Mouse (Mus musculus) stomach, embryonic 16.5 days (tissue): Measurements from ENCODE around the gene Gm11634. TPM values are rescaled to one million over a fixed set of nuclear protein-coding genes. Genes with fewer than 3 reads are reported as not detected.
"Not testable (repeated sequence)": the region's sequence is repeated elsewhere in the genome, so short reads cannot be mapped to it uniquely, and the experiment has no call there.

Source experiments
- ATAC-seq: fragments of 200-750 bp; cut with Nextera tagmentation; 2 replicates; pipeline ENCODE4 v1.8.0; 2017; ENCODE audit warnings: moderate number of reproducible peaks, moderate TSS enrichment; ENCODE audit not compliant: insufficient read depth, low FRiP score
- H3K27ac ChIP-seq: fragments of 300-500 bp; sonication (generic); 2 replicates; pipeline ENCODE4 v1.5.1; 2014; ENCODE audit warnings: low read length
- H3K27me3 ChIP-seq: fragments of 300-500 bp; sonication (generic); 2 replicates; pipeline ENCODE4 v1.6.1; 2014; ENCODE audit warnings: low read length, control low read depth, mixed read lengths; ENCODE audit not compliant: control insufficient read depth, insufficient read depth
- H3K36me3 ChIP-seq: fragments of 300-500 bp; sonication (generic); 2 replicates; pipeline ENCODE4 v1.6.1; 2014; ENCODE audit warnings: low read length; ENCODE audit not compliant: control insufficient read depth, insufficient read depth
- H3K4me1 ChIP-seq: fragments of 300-500 bp; sonication (generic); 2 replicates; pipeline ENCODE4 v1.6.1; 2014; ENCODE audit warnings: low read length, control low read depth, mixed read lengths; ENCODE audit not compliant: control insufficient read depth, insufficient read depth
- H3K4me2 ChIP-seq: fragments of 300-500 bp; sonication (generic); 2 replicates; pipeline ENCODE4 v1.6.1; 2014; ENCODE audit warnings: low read depth, low read length, mixed read lengths
- H3K4me3 ChIP-seq: fragments of 300-500 bp; sonication (generic); replicated peaks from 2 replicates; pipeline ENCODE4 v1.5.1; 2014; ENCODE audit warnings: mild to moderate bottlenecking, low read length
- H3K9ac ChIP-seq: fragments of 300-500 bp; sonication (generic); 2 replicates; pipeline ENCODE4 v1.6.1; 2014; ENCODE audit warnings: low read length
- H3K9me3 ChIP-seq: fragments of 300-500 bp; sonication (generic); replicated peaks from 2 replicates; pipeline ENCODE4 v1.6.1; 2016; ENCODE audit warnings: low read length, control low read depth; ENCODE audit not compliant: control insufficient read depth
- WGBS: fragments of 180-500 bp; shearing (Covaris S2); extraction: QIAGEN DNeasy Blood & Tissue Kit; methylation state at CpG from one replicate; pipeline ENCODE4 v1.1.7; 2014; 5-methylcytosine and 5-hydroxymethylcytosine counted together
- polyA plus RNA-seq: library from polyadenylated mRNA; unstranded; fragments of >200 nt; fragmentation: Nextera tagmentation; extraction: Ambion mirVana; gene quantifications from 2 replicates; pipeline ENCODE4 v1.2.1, GENCODE M21; 2015

The Gm11634 gene
- polyA plus RNA-seq, 1 experiment from 2014 or later, result not detected

DNA sequence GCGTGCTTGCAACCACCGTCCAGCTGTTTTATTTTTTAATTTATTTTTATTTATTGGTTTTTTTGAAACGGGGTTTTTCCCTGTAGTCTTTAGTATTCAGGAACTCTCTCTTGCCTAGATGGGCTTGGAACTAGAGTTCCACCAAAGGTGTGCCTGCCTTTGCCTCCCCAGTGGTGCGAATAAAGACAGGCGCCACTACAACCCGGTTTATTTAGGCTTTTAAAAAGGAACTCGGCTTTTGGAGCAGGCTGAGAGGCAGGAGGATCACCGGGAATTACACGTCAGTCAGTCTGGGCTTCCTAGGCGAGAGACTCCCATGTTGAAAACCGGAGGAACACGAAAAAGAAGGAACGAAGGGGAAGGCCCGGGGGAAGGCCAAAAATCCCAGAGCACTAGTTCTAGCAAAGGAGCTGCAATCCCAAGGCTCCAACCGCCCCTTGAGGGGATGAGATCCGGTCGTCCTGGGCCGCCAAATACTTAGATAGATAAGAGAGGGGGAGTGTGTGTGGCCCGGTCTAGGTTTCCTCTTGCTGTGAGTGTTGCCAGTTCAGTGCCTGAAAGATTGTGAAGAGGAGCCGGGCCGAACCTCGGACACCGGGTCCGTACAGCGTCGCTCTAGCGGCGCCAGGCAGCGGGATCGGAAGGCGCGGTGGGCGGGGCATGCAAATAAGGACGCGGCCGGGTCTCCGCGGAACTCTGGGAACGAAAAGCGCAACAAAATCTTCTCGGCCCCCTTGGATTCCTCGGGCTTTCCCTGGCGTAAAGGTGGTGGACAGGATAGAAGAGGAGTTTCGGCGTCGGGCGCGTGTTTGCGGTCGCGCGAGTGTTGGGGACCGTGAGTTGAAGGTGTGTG lies 42.0 kb upstream of the Gm11634 start:
- WGBS, result 4% methylated on average over 53 of the region's 53 CpGs
- H3K27me3 ChIP-seq, H3K9me3 ChIP-seq, H3K36me3 ChIP-seq, H3K4me1 ChIP-seq: not testable (repeated sequence)
- peak; percentile 72 for ATAC-seq
- Histone ChIP-seq H3K27ac (peak overlapping the region; percentile 70), H3K4me3 (peak overlapping the region; percentile 38), H3K4me2 (peak overlapping the region; percentile 50), H3K9ac (peak overlapping the region; percentile 66)

DNA sequence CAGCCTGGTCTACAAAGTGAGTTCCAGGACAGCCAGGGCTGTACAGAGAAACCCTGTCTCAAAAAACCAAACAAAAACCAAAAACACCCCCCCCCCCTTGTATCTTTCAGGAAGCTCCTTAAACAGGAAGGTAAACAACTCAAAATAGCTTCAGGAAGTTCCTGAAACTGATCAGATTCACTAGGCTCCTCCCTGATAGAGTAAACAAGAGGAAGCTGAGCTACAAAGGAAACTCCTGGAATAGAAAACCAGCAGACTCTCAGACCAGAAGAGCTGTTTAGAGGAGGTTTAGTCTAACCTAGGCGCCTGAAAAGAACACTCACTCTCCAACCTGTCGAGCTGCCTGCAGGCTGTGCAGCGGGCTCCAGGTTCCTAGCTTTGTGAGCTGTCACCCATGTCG lies 40.7 kb upstream of the Gm11634 start:
- Histone ChIP-seq H3K27me3 (no peaks in the 10 kb centered on the region), H3K4me2 (no peak overlapping the region), H3K27ac (no peak overlapping the region), H3K4me3 (no peak overlapping the region), H3K9ac (no peak overlapping the region), H3K9me3 (no peaks in the 10 kb centered on the region), H3K4me1 (0 out of 2 replicates have a peak, but pooled peaks cover 2% of the 10 kb centered on the region), H3K36me3 (no peaks in the 10 kb centered on the region)
- ATAC-seq, result no peak
- 89% methylated on average over 4 of the region's 4 CpGs for WGBS

DNA sequence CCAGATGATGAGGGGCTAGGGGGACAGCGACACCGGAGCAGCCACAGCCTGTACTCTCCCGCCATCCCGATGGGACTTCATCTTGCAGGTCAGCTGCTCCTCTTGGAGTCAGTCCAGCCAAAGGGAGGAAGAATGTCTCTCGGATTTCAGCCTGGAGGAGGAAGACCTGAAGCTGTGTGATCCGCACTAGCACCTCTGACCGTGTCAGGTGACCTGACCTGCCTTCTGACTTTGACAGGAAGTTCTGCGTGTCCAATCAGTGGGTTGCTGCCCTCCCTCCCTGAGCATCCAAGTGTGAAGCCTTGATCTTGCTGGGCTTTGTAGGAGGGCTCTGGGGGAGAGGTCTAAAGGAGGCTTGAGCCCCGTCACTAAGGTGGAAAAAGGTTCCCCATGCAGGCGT lies 36.6 kb upstream of the Gm11634 start:
- Histone ChIP-seq H3K9me3 (no peaks in the 10 kb centered on the region), H3K4me3 (no peak overlapping the region), H3K4me2 (no peak overlapping the region), H3K9ac (no peak overlapping the region), H3K27me3 (no peaks in the 10 kb centered on the region), H3K4me1 (no peaks in the 10 kb centered on the region), H3K27ac (no peak overlapping the region), H3K36me3 (no peaks in the 10 kb centered on the region; the same call in 1 of the 2 replicates)
- no peak for ATAC-seq
- WGBS, result 78% methylated on average over 10 of the region's 10 CpGs

DNA sequence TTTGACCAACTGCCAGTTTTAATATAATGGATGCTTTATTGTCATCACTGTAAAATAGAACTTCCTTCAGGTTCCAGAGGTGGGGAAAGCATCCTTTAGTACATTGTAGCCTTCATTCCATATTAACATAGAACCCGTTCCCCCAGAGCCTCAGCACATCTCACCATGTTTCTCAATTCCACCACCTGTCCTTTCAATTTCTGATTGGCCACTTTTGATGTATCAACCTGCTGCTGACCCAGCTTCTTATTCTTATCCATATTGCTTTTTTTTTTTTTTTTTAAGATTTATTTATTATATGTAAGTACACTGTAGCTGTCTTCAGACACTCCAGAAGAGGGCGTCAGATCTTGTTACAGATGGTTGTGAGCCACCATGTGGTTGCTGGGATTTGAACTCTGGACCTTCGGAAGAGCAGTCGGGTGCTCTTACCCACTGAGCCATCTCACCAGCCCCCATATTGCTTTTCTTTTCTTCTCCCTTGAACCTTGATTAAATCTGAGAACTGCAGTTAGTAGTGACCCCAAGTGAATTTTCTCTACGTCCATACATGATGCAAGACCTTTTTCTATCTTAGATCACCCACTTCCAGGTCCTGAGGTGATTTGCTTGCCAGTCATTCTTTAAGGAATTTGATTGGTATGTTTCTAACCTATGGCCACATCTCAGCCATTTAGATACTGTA lies 29.8 kb upstream of the Gm11634 start:
- Histone ChIP-seq H3K4me2 (peak overlapping the region; percentile 88), H3K4me3 (peak overlapping the region; percentile 66)
- WGBS, result 59% methylated on average over 4 of the region's 5 CpGs
- not testable (repeated sequence) for ATAC-seq, H3K9ac ChIP-seq, H3K27me3 ChIP-seq, H3K27ac ChIP-seq, H3K9me3 ChIP-seq, H3K4me1 ChIP-seq, H3K36me3 ChIP-seq

DNA sequence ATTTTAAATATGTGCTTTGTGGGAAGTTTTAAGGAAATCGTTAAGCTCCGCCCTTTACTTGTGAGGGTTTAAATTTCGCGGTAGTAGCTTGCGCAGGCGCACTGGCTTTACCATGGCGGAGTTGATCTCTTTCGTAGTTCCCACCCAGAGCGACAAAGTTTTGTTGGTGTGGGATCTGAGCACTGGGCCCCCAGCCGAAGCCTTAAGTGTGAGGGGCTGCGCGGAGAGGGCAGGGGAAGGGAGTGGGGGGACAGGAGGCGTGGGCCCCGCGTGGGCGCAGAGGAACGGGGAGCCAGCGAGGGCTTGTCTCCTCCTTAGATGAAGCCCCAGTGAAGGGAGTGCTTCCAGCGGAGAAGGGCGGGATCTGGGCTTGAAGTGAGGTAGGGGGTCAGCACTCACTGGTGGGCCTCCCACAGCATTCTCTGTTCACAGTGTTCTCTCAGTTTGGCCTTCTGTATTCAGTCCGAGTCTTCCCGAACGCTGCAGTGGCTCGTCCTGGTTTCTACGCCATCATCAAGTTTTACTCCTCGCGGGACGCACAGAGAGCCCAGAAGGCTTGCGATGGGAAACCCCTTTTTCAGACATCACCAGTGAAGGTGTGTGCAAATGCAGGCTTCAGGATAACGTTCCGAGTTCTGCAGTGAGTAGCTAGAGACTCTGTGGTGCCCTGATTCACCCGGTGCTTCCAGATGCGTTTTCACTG lies 29.0 kb upstream of the Gm11634 start:
- peak overlapping the region; percentile 66 for H3K4me3 ChIP-seq
- peak overlapping the region; percentile 88 for H3K4me2 ChIP-seq
- peak overlapping the region; percentile 88 for H3K9ac ChIP-seq
- no peaks in the 10 kb centered on the region for H3K9me3 ChIP-seq
- no peaks in the 10 kb centered on the region for H3K36me3 ChIP-seq
- no peaks in the 10 kb centered on the region for H3K4me1 ChIP-seq
- no peaks in the 10 kb centered on the region for H3K27me3 ChIP-seq
- WGBS, result 0% methylated on average over 33 of the region's 33 CpGs
- H3K27ac ChIP-seq, result peak overlapping the region; percentile 99
- ATAC-seq, result peak; percentile 56

DNA sequence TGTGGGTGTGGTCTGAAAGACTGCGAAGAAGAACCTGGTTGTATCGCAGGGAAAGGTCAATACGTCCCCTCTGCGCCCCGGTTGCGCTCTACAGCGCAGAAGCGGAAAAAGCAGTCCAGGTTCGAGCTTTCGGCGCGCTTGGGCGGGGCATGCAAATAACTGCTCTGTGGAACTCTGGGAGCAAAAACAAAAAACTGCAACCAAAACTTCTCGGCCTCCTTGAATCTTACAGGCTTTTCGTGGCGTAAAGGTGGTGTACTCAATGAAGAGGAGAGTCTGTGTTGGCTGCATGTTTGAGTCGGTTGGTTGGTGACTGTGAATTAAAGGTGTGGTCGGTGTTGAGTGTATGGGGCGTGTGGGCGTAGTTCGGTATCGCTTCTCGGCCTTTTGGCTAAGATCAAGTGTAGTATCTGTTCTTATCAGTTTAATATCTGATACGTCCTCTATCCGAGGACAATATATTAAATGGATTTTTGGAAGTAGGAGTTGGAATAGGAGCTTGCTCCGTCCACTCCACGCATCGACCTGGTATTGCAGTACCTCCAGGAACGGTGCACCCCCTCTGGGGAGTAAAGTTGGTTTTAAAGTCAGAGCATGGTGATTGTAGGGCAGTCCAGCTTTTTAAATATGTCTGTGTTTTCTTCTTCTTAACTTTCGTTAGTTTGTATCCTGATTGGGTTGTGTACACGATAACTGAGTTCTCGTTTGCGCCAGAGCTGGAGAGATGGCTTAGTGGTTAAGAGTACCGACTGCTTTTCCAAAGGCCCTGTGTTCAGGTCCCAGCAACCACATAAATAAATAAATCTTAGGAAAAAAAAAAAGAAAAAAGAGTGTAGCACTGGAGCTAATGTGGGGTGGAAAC lies 28.2 kb upstream of the Gm11634 start, which contains the start of gene Rdm1:
TSS of gene Rdm1 (plus strand) at position 201 of the 862 bp plus-strand sequence.
- peak; percentile 90 for ATAC-seq
- Histone ChIP-seq H3K36me3 (no peaks in the 10 kb centered on the region), H3K4me2 (peak within 1 kb of the TSS; percentile 88), H3K4me1 (no peaks in the 10 kb centered on the region), H3K27ac (peak within 1 kb of the TSS; percentile 99), H3K27me3 (no peaks in the 10 kb centered on the region), H3K9ac (peak within 1 kb of the TSS; percentile 88), H3K4me3 (peak within 1 kb of the TSS; percentile 66), H3K9me3 (no peaks in the 10 kb centered on the region)
- WGBS, result 0% methylated on average over 32 of the region's 34 CpGs

DNA sequence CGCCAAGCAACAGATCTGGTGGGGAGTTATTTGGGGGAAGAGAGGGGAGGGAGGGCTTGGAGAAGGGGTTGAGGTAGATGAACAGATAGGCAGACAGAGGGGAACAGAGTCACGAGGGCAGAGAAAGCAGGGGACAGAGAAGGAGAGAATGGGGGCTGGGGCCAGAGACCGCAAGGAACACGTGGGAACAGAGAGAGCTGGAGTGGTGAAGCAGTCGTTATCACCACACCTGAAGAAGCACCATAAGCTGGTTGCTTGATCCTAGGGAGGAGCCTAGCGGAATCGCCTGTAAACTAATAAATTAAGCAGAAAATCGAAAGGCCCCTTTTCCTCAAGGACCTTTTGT lies 27.6 kb upstream of the Gm11634 start:
- H3K9ac ChIP-seq, result peak overlapping the region; percentile 61
- 5% methylated on average over 8 of the region's 8 CpGs for WGBS
- H3K4me3 ChIP-seq, result peak overlapping the region; percentile 66
- no peaks in the 10 kb centered on the region for H3K9me3 ChIP-seq
- peak; percentile 5; the same call in 1 of the 2 replicates for ATAC-seq
- peak overlapping the region; percentile 95 for H3K27ac ChIP-seq
- no peaks in the 10 kb centered on the region for H3K36me3 ChIP-seq
- H3K4me1 ChIP-seq, result no peaks in the 10 kb centered on the region
- peak overlapping the region; percentile 52 for H3K4me2 ChIP-seq
- H3K27me3 ChIP-seq, result no peaks in the 10 kb centered on the region

DNA sequence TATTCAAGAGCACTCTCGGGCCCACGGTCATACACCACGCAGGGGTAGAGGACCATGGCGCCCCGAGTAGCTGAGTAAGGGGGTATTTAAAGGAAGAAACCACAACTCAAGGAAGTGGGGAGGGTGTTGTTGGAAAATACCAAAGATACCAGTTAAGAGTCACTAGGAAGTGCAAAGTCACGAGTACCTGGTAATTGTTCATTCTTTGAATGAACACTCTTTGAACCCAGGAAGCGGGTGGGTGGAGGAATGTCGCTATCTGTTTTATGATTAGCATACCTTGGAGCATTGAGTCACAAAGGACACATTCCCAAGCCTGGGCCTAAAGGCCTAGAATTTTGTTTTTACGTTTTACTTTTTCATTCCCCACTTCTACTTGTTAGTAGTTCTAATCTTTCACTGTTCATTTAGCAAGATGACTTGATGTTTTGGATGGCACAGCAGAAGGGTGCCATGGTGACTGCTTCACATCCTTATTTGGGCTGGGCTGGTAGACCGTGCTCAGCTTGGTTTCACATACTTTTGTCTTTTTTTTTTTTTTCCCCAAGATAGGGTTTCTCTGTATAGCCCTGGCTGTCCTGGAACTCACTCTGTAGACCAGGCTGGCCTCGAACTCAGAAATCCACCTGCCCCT lies 21.1 kb upstream of the Gm11634 start:
- H3K4me1 ChIP-seq, H3K27me3 ChIP-seq, H3K36me3 ChIP-seq, ATAC-seq, H3K9me3 ChIP-seq, H3K4me2 ChIP-seq, H3K27ac ChIP-seq, H3K9ac ChIP-seq, H3K4me3 ChIP-seq: not testable (repeated sequence)
- 79% methylated on average over 11 of the region's 11 CpGs for WGBS
